Mouse (Mus musculus) C2C12 (cell line): ENCODE measurements around the gene Pnmal2. TPM values are rescaled to one million over a fixed set of nuclear protein-coding genes. Genes with fewer than 3 reads are reported as not detected.
A peak's percentile ranks its signal among the peaks of the same experiment; 100 is the strongest.

ENCODE experiments used
- H3K27me3 ChIP-seq: one replicate; pipeline ENCODE4 v1.6.1; 2011; ENCODE audit not compliant: control insufficient read depth, insufficient read depth, insufficient read length
- H3K36me3 ChIP-seq: one replicate; pipeline ENCODE4 v1.6.1; 2011; ENCODE audit not compliant: control insufficient read depth, insufficient read depth
- H3K4me3 ChIP-seq: one replicate; pipeline ENCODE4 v1.5.1; 2011; ENCODE audit warnings: mild to moderate bottlenecking, control low read depth; ENCODE audit not compliant: poor library complexity, insufficient read depth, severe bottlenecking
- H3K79me2 ChIP-seq: one replicate; pipeline ENCODE4 v1.6.1; 2011; ENCODE audit not compliant: control insufficient read depth, insufficient read depth
- H3K79me3 ChIP-seq: one replicate; pipeline ENCODE4 v1.6.1; 2011; ENCODE audit warnings: low read depth, control low read depth
- H3ac ChIP-seq: one replicate; pipeline ENCODE3; 2011; ENCODE audit warnings: low read depth; ENCODE audit not compliant: control insufficient read depth, insufficient read length
- CEBPB ChIP-seq: IDR thresholded peaks from one replicate; pipeline ENCODE4 v1.6.1; 2011; ENCODE audit warnings: low read depth, mild to moderate bottlenecking, control low read depth, moderate library complexity
- CTCF ChIP-seq: IDR thresholded peaks from one replicate; pipeline ENCODE4 v1.5.1; 2011; ENCODE audit not compliant: control insufficient read depth, insufficient read depth, insufficient read length
- FOSL1 ChIP-seq: IDR thresholded peaks from one replicate; pipeline ENCODE4 v1.8.0; 2011; ENCODE audit warnings: mild to moderate bottlenecking, low read length; ENCODE audit not compliant: poor library complexity, insufficient read depth, severe bottlenecking
- MAX ChIP-seq: IDR thresholded peaks from one replicate; pipeline ENCODE4 v1.6.1; 2011; ENCODE audit warnings: mild to moderate bottlenecking, control low read depth
- MYOD1 ChIP-seq: IDR thresholded peaks from one replicate; pipeline ENCODE4 v1.6.1; 2011; ENCODE audit warnings: low read depth; ENCODE audit not compliant: control insufficient read depth, insufficient read length
- MYOG ChIP-seq: IDR thresholded peaks from one replicate; pipeline ENCODE4 v1.6.1; 2011; ENCODE audit not compliant: control insufficient read depth, insufficient read length; ENCODE audit errors: extremely low read depth
- USF1 ChIP-seq: IDR thresholded peaks from one replicate; pipeline ENCODE4 v1.6.1; 2011; ENCODE audit warnings: low read depth, mild to moderate bottlenecking, control low read depth, moderate library complexity
- polyA plus RNA-seq: library from polyadenylated mRNA; unstranded; fragments of >200 nt; fragmentation: generic; extraction: Trizol; gene quantifications from one replicate; pipeline ENCODE4 v1.2.1, GENCODE M21; 2012; ENCODE audit warnings: missing spikeins

Pnmal2 gene
- polyA plus RNA-seq, 1 experiment: 12.6 TPM

DNA sequence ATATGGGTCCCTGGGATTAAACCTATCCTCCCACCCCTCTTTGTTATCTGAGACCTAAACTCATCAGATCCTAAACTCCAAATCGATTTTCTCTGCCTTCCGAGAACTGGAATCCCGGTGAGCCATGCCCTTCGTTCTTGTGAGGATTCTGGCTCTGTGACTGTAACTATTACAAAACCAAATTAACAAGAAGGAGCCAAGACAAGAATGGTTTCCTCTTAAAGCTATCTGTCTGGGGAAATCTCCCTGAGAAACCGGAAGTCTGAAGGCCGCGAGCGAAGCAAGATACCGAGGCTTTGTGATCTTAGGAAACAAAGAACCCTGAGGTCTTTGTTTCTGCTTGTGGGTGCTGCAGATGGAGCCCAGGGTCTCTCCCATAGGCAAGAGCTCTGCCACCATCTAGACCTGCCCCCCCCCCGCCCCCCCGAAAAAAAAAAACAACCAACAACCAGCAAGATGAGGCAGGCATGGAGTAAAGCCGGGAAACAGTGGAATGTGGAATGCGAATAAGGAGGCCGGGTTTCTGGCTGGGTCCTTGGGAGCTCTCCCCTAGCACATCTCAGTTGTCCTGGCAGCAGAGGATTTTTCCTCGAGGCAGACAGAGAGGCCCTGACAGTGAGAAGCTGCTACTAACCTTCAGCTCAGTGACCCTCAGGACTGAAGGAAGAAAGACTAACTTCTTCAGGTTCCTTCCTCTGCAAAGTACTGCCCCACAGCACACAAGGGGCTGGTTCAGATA, 45.7 kb downstream of the Pnmal2 start:
- H3K27me3 ChIP-seq: no peaks in the 10 kb centered on the region
- H3K4me3 ChIP-seq: no peak overlapping the region
- no peaks in the 10 kb centered on the region for H3K79me2 ChIP-seq
- H3K36me3 ChIP-seq: no peaks in the 10 kb centered on the region
- TF ChIP-seq USF1: no peak
- TF ChIP-seq MYOD1: no peak
- no peak for TF ChIP-seq CEBPB
- TF ChIP-seq MYOG: no peak
- TF ChIP-seq FOSL1: no peak
- TF ChIP-seq MAX: no peak
- TF ChIP-seq CTCF: no peak
- no peak overlapping the region for H3ac ChIP-seq
- no peaks in the 10 kb centered on the region for H3K79me3 ChIP-seq

DNA sequence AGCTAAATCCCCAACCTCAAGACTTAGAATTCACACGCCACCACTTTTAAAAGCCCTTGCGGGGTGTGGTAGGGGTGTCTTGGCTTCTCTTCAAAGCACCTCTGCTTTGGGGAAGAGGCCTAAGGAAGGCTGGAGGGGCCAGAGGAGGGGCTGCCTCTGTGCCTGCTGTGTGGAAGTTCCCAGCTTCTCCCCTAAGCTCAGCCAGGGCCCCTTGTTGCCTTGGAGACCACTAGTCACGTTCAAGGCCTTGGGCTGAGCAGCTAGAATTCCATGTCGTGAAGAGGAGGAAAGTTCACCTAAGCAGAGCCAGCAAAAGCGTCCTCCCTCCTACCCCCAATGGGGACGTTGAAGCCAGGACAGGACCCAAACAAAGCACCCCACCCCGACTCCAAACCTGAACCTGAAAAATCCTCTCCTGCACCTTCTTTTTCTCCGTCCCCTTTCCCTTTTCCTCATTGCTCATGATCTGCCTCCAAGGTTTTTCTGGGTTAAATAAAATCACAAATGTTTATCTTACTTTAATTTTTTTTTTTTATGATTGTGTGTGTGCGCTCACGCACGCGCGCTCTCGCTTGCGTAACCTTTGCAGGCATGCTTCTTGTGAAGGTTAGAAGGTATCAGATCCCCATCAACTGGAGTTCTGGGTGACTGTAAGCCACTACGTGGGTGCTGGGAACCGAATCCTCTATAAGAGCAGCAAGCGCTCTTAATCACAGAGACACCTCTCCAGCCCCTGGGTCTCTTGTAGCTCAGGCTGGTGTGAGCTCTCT, 47.4 kb downstream of the Pnmal2 start:
- Histone ChIP-seq H3ac (no peak overlapping the region), H3K79me2 (no peaks in the 10 kb centered on the region), H3K27me3 (no peaks in the 10 kb centered on the region), H3K79me3 (no peaks in the 10 kb centered on the region), H3K36me3 (no peaks in the 10 kb centered on the region), H3K4me3 (no peak overlapping the region)
- TF ChIP-seq MAX (no peak), USF1 (no peak), CTCF (no peak), FOSL1 (no peak), MYOD1 (no peak)

DNA sequence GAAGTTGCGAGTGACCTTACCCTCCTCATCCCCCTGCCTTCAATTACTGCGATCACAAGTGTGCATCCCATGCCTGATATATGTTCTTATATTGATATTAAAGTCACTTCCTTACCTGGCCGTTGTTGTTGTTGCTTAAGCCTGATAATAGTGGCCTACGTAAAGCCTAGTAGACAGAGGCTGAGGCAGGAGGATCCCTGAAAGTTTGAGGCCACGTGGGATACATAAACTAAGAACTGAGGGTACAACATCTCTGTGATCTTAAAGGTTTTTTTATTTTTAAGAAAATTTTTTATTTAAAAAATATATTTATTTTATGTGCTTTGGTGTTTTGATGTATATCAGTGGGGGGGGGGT, 47.9 kb downstream of the Pnmal2 start, which contains the start of gene Ccdc8:
Gene Ccdc8, plus strand, starts transcription at position 258 of the 357 bp plus-strand sequence.
- H3K36me3 ChIP-seq: no peaks in the 10 kb centered on the region
- no peak within 1 kb of the TSS for H3ac ChIP-seq
- H3K4me3 ChIP-seq: no peak within 1 kb of the TSS
- no peaks in the 10 kb centered on the region for H3K79me3 ChIP-seq
- H3K79me2 ChIP-seq: no peaks in the 10 kb centered on the region
- no peaks in the 10 kb centered on the region for H3K27me3 ChIP-seq
- TF ChIP-seq MAX: no peak

DNA sequence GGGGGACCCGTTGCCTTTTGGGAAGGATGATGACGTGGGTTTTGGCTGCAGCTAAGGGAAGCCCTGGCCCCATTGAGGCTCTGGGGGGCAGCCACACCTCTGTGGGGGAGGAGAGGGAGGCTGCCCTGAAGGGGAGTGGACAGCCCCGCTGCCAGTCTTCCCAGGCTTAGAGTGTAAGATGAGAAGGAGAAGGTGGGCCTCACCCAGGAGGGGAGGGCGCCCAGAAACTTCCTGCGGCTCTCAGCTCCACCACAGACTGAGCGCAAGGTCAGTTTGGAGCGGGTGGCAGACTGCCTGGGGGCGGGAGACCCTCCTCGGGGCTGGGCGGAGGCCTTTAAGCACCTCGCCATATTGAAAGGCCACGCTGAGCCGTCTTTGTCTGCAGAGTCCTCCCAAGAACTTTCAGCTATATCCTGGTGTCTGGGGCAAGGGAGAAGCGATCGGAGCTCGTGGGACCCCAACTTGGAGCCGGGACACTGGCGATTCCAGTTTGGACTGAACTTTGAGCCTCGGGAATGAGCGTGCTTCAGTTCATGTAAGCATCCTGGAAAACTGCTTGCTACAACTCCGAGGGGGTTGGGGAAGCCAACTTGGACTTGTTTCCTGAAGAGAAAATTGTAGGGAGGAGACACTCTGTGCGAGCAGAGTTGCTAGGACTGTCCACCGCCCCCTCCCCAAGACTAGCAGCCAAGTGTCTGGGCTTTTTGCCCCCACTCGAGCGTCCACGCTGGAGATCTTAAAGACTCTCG, 49.3 kb downstream of the Pnmal2 start:
- Histone ChIP-seq H3K4me3 (peak overlapping the region; percentile 36), H3ac (peak overlapping the region; percentile 68), H3K79me2 (no peaks in the 10 kb centered on the region), H3K79me3 (no peaks in the 10 kb centered on the region), H3K27me3 (no peaks in the 10 kb centered on the region), H3K36me3 (no peaks in the 10 kb centered on the region)
- TF ChIP-seq MAX (no peak), CTCF (no peak), MYOG (no peak), FOSL1 (no peak), CEBPB (no peak), USF1 (no peak), MYOD1 (no peak)

DNA sequence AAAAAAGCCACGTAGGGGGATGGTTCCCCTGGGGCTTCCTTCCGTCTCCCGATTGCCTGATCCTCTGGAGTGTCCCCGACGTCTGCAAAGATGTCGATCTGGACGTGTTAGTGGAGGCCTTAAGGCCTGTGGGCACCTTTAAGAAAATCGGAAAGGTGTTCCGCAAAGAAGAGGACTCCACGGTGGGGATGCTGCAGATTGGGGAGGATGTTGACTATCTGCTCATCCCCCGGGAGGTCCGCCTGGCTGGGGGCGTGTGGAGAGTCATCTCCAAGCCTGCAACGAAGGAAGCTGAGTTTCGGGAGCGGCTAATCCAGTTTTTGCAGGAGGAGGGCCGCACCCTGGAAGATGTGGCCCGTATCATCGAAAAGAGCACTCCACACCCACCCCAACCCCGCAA, 49.9 kb downstream of the Pnmal2 start:
- H3K4me3 ChIP-seq: peak overlapping the region; percentile 36
- no peaks in the 10 kb centered on the region for H3K27me3 ChIP-seq
- H3K36me3 ChIP-seq: no peaks in the 10 kb centered on the region
- peak overlapping the region; percentile 68 for H3ac ChIP-seq
- no peaks in the 10 kb centered on the region for H3K79me3 ChIP-seq
- no peak for TF ChIP-seq CTCF
- TF ChIP-seq MYOG: no peak
- no peak for TF ChIP-seq MAX
- TF ChIP-seq USF1: no peak
- TF ChIP-seq MYOD1: no peak
- no peak for TF ChIP-seq CEBPB
- no peak for TF ChIP-seq FOSL1
- no peaks in the 10 kb centered on the region for H3K79me2 ChIP-seq

DNA sequence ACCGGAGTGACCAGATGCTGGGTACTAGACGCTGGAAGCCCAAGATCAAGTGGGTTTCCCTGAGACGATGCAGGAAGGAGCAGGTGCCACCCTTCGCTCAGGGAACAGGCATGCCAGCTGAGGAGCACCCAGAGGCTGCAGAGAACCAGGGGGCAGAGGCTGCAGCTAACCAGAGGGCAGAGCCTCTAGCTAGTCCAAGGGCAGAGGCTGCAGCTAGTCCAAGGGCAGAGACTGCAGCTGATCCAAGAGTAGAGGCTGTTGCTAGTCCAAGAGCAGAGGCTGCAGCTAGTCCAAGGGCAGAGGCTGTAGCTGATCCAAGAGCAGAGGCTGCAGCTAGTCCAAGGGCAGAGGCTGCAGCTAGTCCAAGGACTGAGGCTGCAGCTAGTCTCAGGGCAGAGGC, 50.9 kb downstream of the Pnmal2 start:
- no peak for TF ChIP-seq MYOD1
- no peak for TF ChIP-seq MYOG
- TF ChIP-seq CEBPB: no peak
- TF ChIP-seq USF1: no peak

More for the DNA sequence above, 50.9 kb downstream of the Pnmal2 start:
- no peak overlapping the region for H3K4me3 ChIP-seq
- H3K36me3 ChIP-seq: no peaks in the 10 kb centered on the region
- H3K79me2 ChIP-seq: no peaks in the 10 kb centered on the region
- H3ac ChIP-seq: no peak overlapping the region
- H3K79me3 ChIP-seq: no peaks in the 10 kb centered on the region
- H3K27me3 ChIP-seq: no peaks in the 10 kb centered on the region

Other genes starting within 250 kb of the Pnmal2 start
- gene Ceacam9, start 222.8 kb upstream of the Pnmal2 start, polyA plus RNA-seq: not detected
- 301 TPM for gene Ap2s1, start 206.3 kb upstream of the Pnmal2 start, polyA plus RNA-seq
- 31.5 TPM for gene Slc1a5, start 163.3 kb upstream of the Pnmal2 start, polyA plus RNA-seq
- gene Strn4, start 128.8 kb upstream of the Pnmal2 start, polyA plus RNA-seq: 50.4 TPM
- gene Fkrp, start 128.0 kb upstream of the Pnmal2 start, polyA plus RNA-seq: 28.9 TPM
- gene Prkd2, start 101.8 kb upstream of the Pnmal2 start, polyA plus RNA-seq: 5.5 TPM
- 5.3 TPM for gene Dact3, start 69.4 kb upstream of the Pnmal2 start, polyA plus RNA-seq
- gene Gng8, start 52.9 kb upstream of the Pnmal2 start, polyA plus RNA-seq: 2.6 TPM
- 5.7 TPM for gene Ptgir, start 38.2 kb upstream of the Pnmal2 start, polyA plus RNA-seq
- gene Calm3, start 20.6 kb upstream of the Pnmal2 start, polyA plus RNA-seq: 365 TPM
- gene Pnmal1, start 15.0 kb downstream of the Pnmal2 start, polyA plus RNA-seq: not detected
- gene Gm42372, start 38.4 kb downstream of the Pnmal2 start, polyA plus RNA-seq: not detected
- gene Ccdc8, start 48.0 kb downstream of the Pnmal2 start, polyA plus RNA-seq: 9.7 TPM
- gene Ppp5c, start 83.2 kb downstream of the Pnmal2 start, polyA plus RNA-seq: 143 TPM
- gene Hif3a, start 117.7 kb downstream of the Pnmal2 start, polyA plus RNA-seq: not detected
- gene Psg16, start 129.4 kb downstream of the Pnmal2 start, polyA plus RNA-seq: not detected
- gene Ceacam3, start 205.6 kb downstream of the Pnmal2 start, polyA plus RNA-seq: not detected